Mouse (Mus musculus): ENCODE data around the gene Zc3h18. TPM values are rescaled to one million over a fixed set of nuclear protein-coding genes. Genes with fewer than 3 reads are reported as not detected.
A peak's percentile ranks its signal among the peaks of the same experiment; 100 is the strongest.

The Zc3h18 gene
- polyA plus RNA-seq, 1 experiment from 2014 or later, result 30.2 TPM

- Histone ChIP-seq H3K36me3 (no peaks in the 10 kb centered on the region), H3K9me3 (replicated peaks) (no peaks in the 10 kb centered on the region), H3K27me3 (peaks cover 57% of the 10 kb centered on the region), H3K9ac (no peak overlapping the region), H3K4me3 (replicated peaks) (no peak overlapping the region), H3K27ac (no peak overlapping the region), H3K4me2 (no peak overlapping the region), H3K4me1 (replicated peaks) (no peaks in the 10 kb centered on the region)
- ATAC-seq (ENCODE audit: low read depth), result no peak
- no peak for DNase-seq
- 45% methylated on average over 5 of the region's 5 CpGs for WGBS (ENCODE audit: insufficient replicate concordance)
Measured at GRCm38 (mm10) chr8:122362271-122362670, 14.1 kb upstream of the Zc3h18 start.

DNA sequence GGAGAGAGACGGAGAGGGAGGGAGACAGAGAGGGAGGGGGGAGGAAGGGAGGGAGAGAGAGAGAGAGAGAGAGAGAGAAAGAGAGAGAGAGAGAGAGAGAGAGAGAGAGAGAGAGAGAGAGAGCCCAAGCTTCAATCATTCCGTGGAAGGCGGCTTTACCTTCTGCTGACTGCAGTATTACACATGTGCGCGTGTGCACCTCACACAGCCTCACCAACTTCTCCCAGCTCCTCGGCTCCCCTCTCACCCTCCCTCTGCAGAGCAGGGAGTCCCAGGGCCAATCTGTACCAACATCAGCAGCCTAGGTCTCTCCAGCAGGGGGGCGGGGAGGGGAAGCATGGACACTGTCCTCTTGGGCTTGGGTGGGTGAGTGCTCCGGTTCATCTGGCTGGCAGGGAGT is 13.4 kb upstream of the Zc3h18 start:
- Histone ChIP-seq H3K9ac (no peak overlapping the region), H3K27ac (no peak overlapping the region), H3K4me3 (replicated peaks) (no peak overlapping the region), H3K27me3 (peaks cover 51% of the 10 kb centered on the region), H3K9me3 (replicated peaks) (no peaks in the 10 kb centered on the region), H3K36me3 (no peaks in the 10 kb centered on the region), H3K4me2 (no peak overlapping the region), H3K4me1 (replicated peaks) (no peaks in the 10 kb centered on the region)
- DNase-seq, result no peak
- WGBS (ENCODE audit: insufficient replicate concordance), result 36% methylated on average over 8 of the region's 8 CpGs
- ATAC-seq (ENCODE audit: low read depth), result no peak

DNA sequence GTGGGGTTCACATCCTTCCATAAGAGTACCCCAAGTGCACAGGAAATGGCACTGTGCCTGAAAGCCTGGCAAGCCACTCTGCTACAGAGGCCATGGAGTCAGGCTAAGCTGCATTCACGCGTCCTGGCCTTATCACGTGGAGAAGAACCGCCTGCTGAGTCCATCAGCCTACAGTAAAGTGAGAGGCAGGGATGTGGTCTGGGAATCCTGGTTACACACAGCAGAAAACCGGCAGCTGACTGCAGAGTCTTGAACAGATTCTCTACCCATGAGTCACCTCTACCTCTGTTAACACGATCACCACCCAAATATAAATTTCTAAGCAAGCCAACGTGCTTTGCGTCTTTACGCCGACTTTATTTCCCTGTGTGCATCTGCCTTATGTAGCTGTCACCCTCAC is 7.9 kb upstream of the Zc3h18 start:
- 75% methylated on average over 10 of the region's 10 CpGs for WGBS (ENCODE audit: insufficient replicate concordance)

GRCm38 (mm10) chr8:122369665-122370064 is 6.7 kb upstream of the Zc3h18 start:
- H3K9ac ChIP-seq, result no peak overlapping the region
- ATAC-seq (ENCODE audit: low read depth) (peak; percentile 66), DNase-seq (peak; percentile 49)
- no peak overlapping the region for H3K4me3 ChIP-seq (replicated peaks)
- no peak overlapping the region for H3K27ac ChIP-seq
- no peaks in the 10 kb centered on the region for H3K9me3 ChIP-seq (replicated peaks)
- peaks cover 17% of the 10 kb centered on the region for H3K4me1 ChIP-seq (replicated peaks)
- H3K27me3 ChIP-seq, result 0 out of 2 replicates have a peak, but pooled peaks cover 2% of the 10 kb centered on the region
- WGBS (ENCODE audit: insufficient replicate concordance), result 13% methylated on average over 9 of the region's 9 CpGs
- no peak overlapping the region for H3K4me2 ChIP-seq
- H3K36me3 ChIP-seq, result no peaks in the 10 kb centered on the region

More for the DNA sequence above, 7.9 kb upstream of the Zc3h18 start:
- peaks cover 12% of the 10 kb centered on the region for H3K4me1 ChIP-seq (replicated peaks)
- no peak overlapping the region for H3K4me3 ChIP-seq (replicated peaks)
- H3K36me3 ChIP-seq, result no peaks in the 10 kb centered on the region
- peaks cover 9% of the 10 kb centered on the region for H3K27me3 ChIP-seq
- ATAC-seq (ENCODE audit: low read depth) (no peak), DNase-seq (no peak)
- no peak overlapping the region for H3K27ac ChIP-seq
- no peaks in the 10 kb centered on the region for H3K9me3 ChIP-seq (replicated peaks)
- no peak overlapping the region for H3K4me2 ChIP-seq
- H3K9ac ChIP-seq, result no peak overlapping the region

DNA sequence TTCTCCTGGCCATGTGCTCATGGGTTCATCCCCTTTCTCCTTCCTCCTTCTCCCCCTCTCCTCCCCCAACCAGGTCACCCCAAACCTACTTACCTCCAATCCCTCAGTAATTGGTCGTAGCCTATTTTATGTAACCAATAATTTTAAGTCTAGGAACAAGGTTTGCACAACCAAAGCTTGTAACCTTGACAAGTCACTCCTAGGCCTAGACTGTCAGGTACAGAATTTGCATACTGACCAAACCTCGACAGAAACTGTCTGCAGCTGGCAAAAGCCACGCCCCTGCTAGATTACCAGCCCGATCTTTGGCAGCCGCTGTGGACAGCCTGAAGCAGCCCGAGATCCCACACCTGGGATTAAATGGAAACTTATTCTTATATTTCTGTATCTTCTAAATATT is 4.7 kb upstream of the Zc3h18 start:
- Histone ChIP-seq H3K27me3 (0 out of 2 replicates have a peak, but pooled peaks cover 2% of the 10 kb centered on the region), H3K9me3 (replicated peaks) (no peaks in the 10 kb centered on the region), H3K36me3 (no peaks in the 10 kb centered on the region), H3K27ac (no peak overlapping the region), H3K4me2 (no peak overlapping the region), H3K4me1 (replicated peaks) (peaks cover 32% of the 10 kb centered on the region), H3K9ac (no peak overlapping the region), H3K4me3 (replicated peaks) (no peak overlapping the region)
- 46% methylated on average over 6 of the region's 6 CpGs for WGBS (ENCODE audit: insufficient replicate concordance)
- ATAC-seq (ENCODE audit: low read depth), result no peak
- DNase-seq, result no peak

- Histone ChIP-seq H3K36me3 (peaks cover 22% of the 10 kb centered on the region), H3K4me3 (replicated peaks) (peak overlapping the region; percentile 81; the same call in 1 of the 2 replicates), H3K4me2 (peak overlapping the region; percentile 81), H3K9ac (peak overlapping the region; percentile 72), H3K27ac (peak overlapping the region; percentile 7; the same call in 1 of the 2 replicates), H3K27me3 (no peaks in the 10 kb centered on the region), H3K4me1 (replicated peaks) (peaks cover 50% of the 10 kb centered on the region), H3K9me3 (replicated peaks) (no peaks in the 10 kb centered on the region)
- ATAC-seq (ENCODE audit: low read depth) (no peak), DNase-seq (no peak)
- WGBS (ENCODE audit: insufficient replicate concordance), result 86% methylated on average over 7 of the region's 7 CpGs
Measured at GRCm38 (mm10) chr8:122375320-122375719, 1.1 kb upstream of the Zc3h18 start.

GRCm38 (mm10) chr8:122375751-122376364 is 551 bp upstream of the Zc3h18 start:
- Histone ChIP-seq H3K9ac (peak overlapping the region; percentile 72), H3K4me1 (replicated peaks) (peaks cover 54% of the 10 kb centered on the region), H3K36me3 (peaks cover 28% of the 10 kb centered on the region), H3K4me3 (replicated peaks) (peak overlapping the region; percentile 81), H3K9me3 (replicated peaks) (no peaks in the 10 kb centered on the region), H3K27ac (peak overlapping the region; percentile 80), H3K27me3 (no peaks in the 10 kb centered on the region), H3K4me2 (peak overlapping the region; percentile 81)
- 14% methylated on average over 13 of the region's 13 CpGs for WGBS (ENCODE audit: insufficient replicate concordance)
- ATAC-seq (ENCODE audit: low read depth) (peak; percentile 3; the same call in 1 of the 2 replicates), DNase-seq (no peak)

DNA sequence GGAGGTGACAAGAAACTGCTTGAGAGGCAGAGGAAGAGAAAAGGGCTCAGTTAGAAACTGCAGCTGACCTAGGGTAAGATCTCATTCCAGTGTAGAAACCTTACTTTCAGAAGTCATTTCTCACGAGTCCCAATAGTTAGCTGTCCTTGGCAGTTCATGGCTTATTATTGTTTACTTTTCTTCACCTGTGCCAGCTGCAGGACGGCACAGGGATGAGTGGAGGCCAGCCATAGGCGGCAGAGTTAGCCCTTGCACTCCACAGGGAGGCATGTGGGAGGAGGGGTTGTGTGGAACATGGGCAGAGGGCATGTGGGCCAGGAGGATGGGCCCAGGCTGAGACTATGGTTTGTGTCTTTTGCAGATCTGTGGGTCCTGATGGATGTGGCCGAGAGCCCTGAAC is 6.6 kb downstream of the Zc3h18 start:
- H3K36me3 ChIP-seq, result peaks cover 92% of the 10 kb centered on the region
- WGBS (ENCODE audit: insufficient replicate concordance), result 83% methylated on average over 4 of the region's 4 CpGs
- ATAC-seq (ENCODE audit: low read depth), result no peak

GRCm38 (mm10) chr8:122389357-122389756 is 12.9 kb downstream of the Zc3h18 start:
- no peak for DNase-seq
- 86% methylated on average over 3 of the region's 3 CpGs for WGBS (ENCODE audit: insufficient replicate concordance)
- no peak overlapping the region for H3K4me3 ChIP-seq (replicated peaks)

More for the DNA sequence above, 6.6 kb downstream of the Zc3h18 start:
- Histone ChIP-seq H3K27me3 (no peaks in the 10 kb centered on the region), H3K27ac (no peak overlapping the region), H3K9ac (no peak overlapping the region), H3K9me3 (replicated peaks) (no peaks in the 10 kb centered on the region), H3K4me1 (replicated peaks) (peaks cover 44% of the 10 kb centered on the region), H3K4me3 (replicated peaks) (no peak overlapping the region), H3K4me2 (no peak overlapping the region)
- no peak for DNase-seq

DNA sequence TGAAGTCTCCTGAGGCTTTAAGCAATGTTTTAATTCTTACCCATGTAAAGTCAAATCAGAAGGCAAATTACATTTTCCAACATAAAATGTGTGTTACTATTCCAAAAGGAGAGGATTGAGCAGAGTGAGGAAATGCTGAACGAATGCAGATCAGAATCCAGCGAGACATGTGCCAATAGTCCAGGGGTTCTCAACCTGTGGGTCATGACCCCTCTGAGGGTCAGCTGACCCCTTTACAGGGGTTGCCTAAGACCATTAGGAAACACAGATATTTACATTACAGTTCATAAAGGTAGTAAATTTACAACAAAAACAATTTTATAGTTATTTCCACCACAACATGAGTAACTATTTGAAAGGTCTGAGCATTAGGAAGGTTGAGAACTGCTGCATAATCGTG is 14.3 kb downstream of the Zc3h18 start:
- no peak overlapping the region for H3K4me3 ChIP-seq (replicated peaks)
- WGBS (ENCODE audit: insufficient replicate concordance), result 73% methylated on average over 3 of the region's 3 CpGs
- no peaks in the 10 kb centered on the region for H3K4me1 ChIP-seq (replicated peaks)
- no peaks in the 10 kb centered on the region for H3K27me3 ChIP-seq
- DNase-seq (no peak), ATAC-seq (ENCODE audit: low read depth) (no peak)
- peaks cover 93% of the 10 kb centered on the region for H3K36me3 ChIP-seq
- no peak overlapping the region for H3K9ac ChIP-seq
- no peak overlapping the region for H3K27ac ChIP-seq
- no peak overlapping the region for H3K4me2 ChIP-seq
- H3K9me3 ChIP-seq (replicated peaks), result no peaks in the 10 kb centered on the region

More at GRCm38 (mm10) chr8:122389357-122389756, 12.9 kb downstream of the Zc3h18 start:
- no peaks in the 10 kb centered on the region for H3K27me3 ChIP-seq
- peaks cover 97% of the 10 kb centered on the region for H3K36me3 ChIP-seq
- H3K9ac ChIP-seq, result no peak overlapping the region
- no peak for ATAC-seq (ENCODE audit: low read depth)
- no peak overlapping the region for H3K27ac ChIP-seq
- H3K4me1 ChIP-seq (replicated peaks), result peaks cover 9% of the 10 kb centered on the region
- no peak overlapping the region for H3K4me2 ChIP-seq
- H3K9me3 ChIP-seq (replicated peaks), result no peaks in the 10 kb centered on the region

DNA sequence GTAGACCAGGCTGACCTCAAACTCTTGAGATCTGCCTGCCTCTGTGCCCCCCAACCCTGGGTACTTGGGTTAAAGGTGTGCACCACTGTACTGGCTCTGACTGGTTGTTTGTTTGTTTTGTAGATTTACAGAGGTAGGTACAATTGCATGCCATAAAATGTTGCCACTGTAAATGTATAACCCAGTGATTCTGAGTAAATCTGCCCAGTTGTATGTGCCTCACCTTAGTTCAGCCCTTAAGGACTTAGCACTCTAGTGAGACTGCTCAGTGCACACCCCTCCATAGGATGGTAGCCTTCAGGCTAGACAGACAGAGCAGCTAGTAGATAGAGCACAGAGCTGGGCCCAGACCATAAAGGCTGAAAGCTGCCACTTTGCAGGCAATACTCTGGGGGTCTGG is 17.3 kb downstream of the Zc3h18 start:
- ATAC-seq (ENCODE audit: low read depth) (no peak), DNase-seq (no peak)
- no peak overlapping the region for H3K4me3 ChIP-seq (replicated peaks)
- H3K4me1 ChIP-seq (replicated peaks), result no peaks in the 10 kb centered on the region
- no peaks in the 10 kb centered on the region for H3K9me3 ChIP-seq (replicated peaks)
- H3K9ac ChIP-seq, result no peak overlapping the region
- H3K4me2 ChIP-seq, result no peak overlapping the region
- H3K27me3 ChIP-seq, result no peaks in the 10 kb centered on the region
- no peak overlapping the region for H3K27ac ChIP-seq
- peaks cover 88% of the 10 kb centered on the region for H3K36me3 ChIP-seq

GRCm38 (mm10) chr8:122395291-122395690 is 18.9 kb downstream of the Zc3h18 start:
- Histone ChIP-seq H3K9ac (no peak overlapping the region), H3K4me1 (replicated peaks) (no peaks in the 10 kb centered on the region), H3K36me3 (peaks cover 89% of the 10 kb centered on the region), H3K27ac (no peak overlapping the region), H3K9me3 (replicated peaks) (no peaks in the 10 kb centered on the region), H3K27me3 (no peaks in the 10 kb centered on the region), H3K4me2 (no peak overlapping the region), H3K4me3 (replicated peaks) (no peak overlapping the region)
- no peak for ATAC-seq (ENCODE audit: low read depth)
- no peak for DNase-seq
- WGBS (ENCODE audit: insufficient replicate concordance), result 82% methylated on average over 6 of the region's 6 CpGs
